Mouse (Mus musculus) thymus, adult 18-20 months (tissue): ENCODE measurements around the gene Cyp1b1.

ENCODE experiments used
- DNase-seq, 2 experiments: peaks; one replicate each; pipeline ENCODE4 v3.0.0; 2022; ENCODE audit warnings: mixed read lengths in 2 of 2

The Cyp1b1 gene

DNA sequence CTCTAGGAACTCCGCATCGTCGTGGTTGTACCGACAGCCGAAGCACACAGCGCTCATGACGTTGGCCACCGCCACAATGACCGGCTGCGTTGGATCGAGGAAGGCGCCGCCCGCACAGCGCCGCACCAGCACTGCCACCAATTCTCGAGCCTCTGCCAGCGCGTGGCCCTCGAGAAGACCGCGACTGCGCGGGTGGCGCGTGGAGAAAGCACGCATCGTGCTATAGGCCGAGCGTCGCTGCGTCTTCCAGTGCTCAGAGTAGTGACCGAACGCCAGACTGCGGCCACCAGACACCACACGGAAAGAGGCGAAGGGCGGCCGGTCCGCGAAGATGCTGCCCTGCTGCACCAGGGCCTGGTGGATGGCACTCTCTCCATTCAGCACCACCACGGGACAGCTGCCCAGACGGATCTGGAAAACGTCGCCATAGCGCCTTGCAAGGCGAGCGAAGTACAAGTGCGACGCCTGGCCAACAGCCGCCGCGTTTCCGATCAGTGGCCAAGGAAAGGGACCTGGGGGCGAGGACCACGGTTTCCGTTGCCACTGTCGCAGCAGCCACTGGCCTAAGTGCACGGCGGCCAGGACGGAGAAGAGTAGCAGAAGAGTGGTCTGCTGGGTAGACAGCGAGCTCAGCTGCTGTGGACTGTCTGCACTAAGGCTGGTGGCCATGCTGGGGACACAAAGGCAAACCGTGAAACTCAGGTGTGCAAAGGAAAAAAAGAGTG lies 1.1 kb downstream of the Cyp1b1 start:
- DNase-seq: no peak

DNA sequence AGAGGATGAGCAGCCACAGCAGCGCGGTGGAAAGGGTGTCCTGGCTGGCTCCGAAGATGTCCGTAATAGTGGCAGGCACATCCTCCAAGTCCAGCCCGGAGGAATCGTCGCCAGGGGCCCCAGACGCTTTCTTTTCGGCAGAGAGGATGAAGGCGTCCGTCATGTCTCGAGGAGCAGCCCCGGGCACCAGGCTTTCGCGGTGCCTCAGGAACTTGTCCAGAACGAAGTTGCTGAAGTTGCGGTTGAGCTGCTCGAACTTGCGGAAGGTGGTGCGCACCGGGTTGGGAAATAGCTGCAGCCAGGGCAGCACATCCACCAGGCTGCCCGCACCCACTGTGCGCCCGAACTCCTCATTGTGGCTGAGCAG lies 1.6 kb downstream of the Cyp1b1 start:
- DNase-seq: no peak

DNA sequence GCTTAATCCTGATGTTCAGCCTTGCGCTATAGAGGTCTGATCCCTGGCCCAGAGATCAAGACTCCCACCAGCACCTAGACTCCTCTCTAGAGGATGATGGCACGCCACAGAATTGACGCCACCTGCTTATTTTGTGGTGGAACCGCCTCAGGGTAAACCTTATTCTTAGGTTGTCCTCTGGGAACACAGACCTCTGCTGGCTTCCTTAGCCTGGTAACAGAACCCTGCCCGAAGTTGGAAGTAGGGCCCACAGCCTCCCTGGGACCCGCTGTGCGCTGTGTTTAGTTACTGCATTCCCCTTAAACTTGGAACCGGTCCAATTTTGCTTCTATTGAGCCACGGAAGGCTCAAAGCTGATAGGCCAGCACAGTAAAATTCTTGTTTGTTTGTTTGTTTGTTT lies 2.3 kb downstream of the Cyp1b1 start:
- DNase-seq: no peak

DNA sequence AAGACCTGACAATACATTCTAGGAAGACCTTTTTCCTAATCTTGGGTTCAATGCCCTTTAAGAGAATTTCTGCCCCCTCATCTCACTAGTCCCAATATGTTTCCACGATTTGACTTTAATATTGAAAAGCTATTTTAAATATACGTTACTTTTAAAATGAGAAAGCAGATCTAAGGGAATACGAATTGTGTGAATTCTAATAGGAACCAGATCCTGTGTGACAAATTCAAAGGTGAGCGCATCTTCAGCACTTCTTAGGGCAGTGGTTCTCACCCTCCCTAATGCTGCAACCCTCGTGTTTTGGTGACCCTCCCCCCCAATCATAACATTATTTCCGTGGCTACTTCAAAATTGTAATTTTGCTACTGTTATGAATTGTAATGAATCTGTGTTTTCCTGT lies 2.9 kb downstream of the Cyp1b1 start:
- no peak for DNase-seq

DNA sequence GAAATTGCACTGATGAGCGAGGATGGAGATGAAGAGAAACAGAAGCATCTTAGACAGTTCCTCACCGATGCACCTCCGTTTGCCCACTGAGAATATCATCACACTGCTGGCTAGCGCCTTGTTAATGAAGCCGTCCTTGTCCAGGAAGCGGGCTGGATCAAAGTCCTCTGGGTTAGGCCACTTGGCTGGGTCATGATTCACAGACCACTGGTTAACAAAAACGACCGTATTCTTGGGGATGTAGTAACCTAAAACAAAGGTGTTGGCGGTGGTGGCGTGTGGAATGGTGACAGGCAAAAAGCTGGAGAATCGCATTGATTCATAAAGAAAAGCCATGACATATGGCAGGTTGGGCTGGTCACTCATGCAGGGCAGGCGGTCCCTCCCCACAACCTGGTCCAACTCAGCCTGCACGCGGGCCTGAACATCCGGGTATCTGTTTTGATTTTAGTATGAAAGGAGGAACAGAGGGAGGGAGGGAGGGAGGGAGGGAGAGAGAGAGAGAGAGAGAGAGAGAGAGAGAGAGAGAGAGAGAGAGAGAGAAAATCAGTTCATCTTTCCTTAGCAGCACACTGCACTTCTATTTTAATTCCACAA lies 4.5 kb downstream of the Cyp1b1 start:
- DNase-seq: no peak

DNA sequence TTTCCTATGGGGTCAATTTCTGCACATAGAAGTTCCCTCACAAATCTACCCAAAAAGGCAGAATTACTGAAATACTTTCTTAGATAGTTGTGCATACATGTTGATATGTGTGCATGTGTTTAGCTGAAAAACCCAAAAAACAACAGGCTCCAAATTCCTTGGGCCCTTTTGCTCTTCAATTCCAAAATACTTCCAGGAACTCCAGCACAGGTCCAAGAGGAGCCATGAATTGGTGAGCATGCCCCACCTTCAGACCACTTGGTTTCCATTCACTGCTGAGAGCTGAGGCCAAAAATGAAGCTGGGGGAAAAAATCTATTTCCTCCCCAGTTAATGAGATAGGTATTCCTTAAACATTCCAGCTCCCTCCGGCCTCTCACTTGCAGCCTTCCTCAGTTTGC lies 5.1 kb downstream of the Cyp1b1 start:
- no peak for DNase-seq

DNA sequence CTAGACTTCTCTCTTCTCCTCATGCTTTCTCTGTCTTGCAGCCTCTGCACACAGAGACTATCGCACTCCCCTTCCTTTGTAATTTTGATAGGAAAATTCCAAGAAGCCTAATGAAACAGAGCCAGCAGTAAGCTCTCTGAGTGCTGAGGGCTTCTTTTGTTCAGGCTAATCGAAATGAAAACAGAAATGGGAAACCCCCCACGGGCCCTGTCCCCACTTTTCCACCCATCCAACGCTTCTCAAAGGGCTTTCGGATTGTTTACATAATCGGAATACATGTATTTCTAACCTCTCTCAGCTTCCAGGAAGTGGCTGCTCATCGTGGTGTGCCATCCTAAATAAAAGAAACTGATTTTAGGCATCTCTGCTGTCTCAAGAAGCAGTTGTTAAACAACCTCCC lies 6.7 kb downstream of the Cyp1b1 start:
- no peak for DNase-seq

DNA sequence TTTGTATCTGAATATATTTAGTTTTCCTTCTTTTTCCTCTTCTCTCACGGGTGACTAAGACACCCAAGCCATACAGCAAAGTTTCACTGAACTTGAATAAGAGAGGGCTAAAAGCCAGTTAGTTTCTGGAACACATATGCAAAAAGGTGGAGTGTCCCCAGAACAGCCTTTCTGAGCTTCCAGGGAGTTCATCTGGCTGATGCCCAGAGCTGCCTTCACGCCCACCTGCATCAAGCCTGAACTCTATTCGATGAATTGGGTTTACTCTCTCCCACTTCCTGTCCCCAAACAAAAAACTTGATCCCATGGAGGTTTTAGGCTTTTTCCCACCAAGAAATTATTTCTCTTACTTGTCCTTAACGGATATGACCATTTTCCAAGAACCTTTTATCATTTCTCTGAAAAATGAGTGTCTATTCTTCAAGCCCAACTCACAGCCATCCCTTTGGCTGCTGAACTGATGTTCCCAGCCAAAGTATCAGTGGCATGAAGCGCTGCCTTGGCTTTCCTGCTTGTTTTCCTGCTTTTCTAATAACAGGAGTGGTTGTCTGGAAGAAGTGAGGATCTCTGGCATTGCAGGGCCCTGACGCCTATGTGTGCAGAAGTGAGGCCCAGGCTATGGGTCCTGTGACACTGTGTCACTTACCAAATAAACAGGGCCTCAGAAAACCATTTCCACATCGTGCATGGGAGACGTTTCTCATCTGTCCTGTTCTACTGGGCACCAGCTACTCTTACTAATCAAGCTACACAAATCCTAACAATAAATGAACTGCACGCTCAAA lies 9.0 kb downstream of the Cyp1b1 start:
- no peak for DNase-seq

DNA sequence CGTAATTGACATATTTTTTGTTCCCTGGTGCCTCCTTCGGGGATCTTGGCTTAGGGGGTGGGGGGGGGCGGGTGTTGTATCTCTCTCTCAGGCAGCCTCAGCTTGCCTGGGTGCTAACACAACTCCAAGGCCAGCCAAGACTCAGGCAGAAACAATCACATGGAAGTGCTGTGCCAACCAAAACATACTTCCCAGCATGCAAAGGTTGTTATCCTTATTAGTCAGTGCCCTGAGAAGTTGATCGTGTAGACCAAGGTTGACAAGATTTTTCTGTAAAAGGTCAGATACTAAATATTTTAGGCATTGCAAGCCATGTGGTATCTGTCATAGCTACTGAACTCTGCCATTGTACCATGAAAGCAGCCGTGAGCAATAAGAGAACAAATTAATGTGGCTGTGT lies 14.0 kb downstream of the Cyp1b1 start:
- no peak for DNase-seq

DNA sequence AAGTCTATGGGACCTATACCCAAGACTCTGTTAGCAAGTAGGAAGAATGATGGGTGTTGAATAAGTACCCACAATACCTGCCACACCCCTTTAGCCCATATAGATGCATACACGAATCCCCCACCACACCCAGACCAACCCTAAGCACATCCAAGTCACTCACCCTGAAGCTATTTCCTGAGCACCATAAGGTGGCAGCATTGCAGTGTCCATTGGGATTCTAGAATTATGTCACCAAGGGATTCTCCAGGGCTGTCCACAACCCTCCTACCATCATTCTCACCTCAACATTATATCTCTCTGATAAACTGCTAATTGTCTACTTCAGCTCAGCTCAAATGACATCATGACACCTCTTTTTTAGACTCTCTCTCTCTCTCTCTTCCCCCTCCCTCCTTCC lies 15.7 kb downstream of the Cyp1b1 start:
- DNase-seq: no peak

DNA sequence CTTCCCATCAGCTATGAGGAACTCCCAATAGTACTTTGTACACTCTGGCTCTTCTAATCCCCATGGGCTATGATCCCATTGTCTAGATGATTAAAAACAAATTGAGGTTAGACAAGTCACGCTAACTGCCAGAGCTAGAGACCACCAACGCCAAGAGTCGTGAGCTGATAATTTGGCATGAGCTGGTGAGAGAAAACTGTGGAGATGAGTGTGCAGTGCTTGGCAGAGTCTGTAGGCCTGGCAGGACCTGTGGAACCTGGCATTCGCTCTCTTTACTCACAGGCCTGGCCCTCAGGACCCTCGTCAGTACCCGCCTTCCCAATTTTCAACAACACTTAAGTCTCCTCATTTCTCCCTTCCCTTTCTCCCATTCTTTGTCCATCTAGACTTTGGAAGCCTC lies 19.3 kb downstream of the Cyp1b1 start:
- DNase-seq: no peak

DNA sequence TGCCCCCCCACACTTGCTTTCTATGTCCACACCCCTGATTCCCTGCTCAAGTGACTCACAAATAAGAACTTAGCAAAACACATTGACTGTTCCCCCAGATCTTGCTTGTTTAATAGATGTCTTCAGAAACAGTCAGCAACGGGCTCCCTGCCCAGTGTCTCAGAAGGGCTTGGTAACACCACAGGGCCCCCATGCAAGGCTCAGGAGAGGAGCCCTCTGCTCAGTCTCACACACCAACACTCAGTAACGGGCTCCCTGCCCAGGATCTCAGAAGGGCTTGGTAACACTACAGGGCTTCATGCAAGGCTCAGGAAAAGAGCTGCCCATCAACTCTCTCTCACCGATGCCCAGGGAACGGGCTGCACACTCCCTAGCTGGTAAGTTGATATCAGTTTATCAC lies 19.8 kb downstream of the Cyp1b1 start:
- DNase-seq: no peak

DNA sequence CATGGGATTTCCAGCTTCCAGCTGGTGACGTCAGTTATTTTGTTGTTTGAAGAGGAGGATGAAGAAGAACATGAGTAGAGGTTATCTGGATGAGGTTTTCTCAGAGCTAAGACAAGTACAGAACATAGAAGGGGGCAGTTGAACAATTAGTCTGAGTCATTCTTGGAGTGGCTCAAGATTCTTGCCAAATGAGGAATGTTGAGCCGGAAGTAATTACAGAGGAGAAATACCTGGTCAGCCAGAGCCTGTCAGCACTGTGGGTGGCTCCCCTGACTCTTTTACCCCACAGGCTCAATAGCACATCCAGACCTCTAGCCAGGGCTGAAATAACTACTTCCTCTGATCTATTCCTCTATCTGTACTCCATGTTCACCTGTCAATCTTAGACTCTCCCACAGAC lies 44.0 kb downstream of the Cyp1b1 start:
- no peak for DNase-seq

DNA sequence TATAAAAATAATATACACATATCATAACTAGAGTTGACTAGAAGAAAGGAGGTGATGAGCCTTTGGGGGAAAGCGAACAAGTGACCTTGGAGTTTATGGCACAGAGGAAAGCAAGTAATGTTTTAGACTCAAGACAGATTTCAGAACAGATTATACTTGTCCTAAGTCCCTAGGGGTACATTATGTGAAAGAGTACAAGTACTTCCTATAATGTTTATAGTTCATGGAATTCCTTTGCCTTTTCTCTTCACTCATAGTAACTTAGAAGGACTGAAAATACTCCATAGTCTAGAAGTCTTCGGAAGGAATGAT lies 50.8 kb downstream of the Cyp1b1 start:
- DNase-seq: no peak

DNA sequence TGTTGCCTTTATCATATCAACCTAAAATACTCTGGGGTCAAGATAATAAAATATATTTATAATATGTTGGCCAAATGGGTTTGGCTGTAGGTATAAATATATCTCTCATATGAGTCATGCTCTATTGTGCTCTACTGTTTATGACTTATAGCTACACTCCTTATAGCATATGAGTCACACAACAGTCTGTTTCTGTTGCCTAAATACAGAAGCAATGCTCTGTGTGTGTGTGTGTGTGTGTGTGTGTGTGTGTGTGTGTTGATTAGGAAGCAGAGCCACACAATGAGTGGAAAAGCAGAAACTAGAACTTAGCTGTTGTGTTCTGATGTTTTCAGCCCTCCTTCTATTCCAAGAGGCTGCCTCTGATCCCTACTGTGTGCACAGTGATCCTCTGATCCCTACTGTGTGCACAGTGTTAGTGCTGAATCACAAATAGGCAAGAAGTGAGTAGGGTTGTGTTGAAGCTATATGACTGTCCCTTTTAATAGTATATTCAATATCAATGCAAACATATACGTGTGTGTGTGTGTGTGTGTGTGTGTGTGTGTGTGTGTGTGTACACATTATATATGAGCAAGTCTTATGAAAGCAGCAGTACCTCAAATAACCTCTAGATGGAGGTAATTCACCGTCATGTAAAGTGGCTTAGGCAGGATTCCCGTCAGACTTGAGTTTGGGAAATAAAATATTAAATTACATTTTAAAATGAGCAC lies 51.3 kb downstream of the Cyp1b1 start:
- no peak for DNase-seq

DNA sequence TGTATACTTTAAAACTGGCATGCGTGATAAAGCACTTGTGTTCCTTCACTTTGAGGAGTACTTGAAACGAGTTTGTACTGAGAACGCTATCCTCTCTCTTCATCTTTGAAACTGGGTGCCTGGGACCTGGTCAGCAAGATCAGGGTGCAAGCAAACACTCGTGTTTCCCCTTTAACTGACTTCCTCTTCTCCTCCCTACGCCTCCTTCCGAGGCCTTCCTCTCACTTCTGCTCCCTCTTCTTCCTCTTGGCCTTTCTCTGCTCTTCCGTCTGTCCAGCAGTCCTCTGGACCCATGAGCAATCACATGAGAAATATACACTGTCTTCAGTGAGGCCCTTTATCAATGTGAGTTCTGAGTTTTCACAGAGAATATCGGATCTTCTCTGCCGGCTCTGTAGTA lies 53.0 kb downstream of the Cyp1b1 start:
- no peak for DNase-seq

DNA sequence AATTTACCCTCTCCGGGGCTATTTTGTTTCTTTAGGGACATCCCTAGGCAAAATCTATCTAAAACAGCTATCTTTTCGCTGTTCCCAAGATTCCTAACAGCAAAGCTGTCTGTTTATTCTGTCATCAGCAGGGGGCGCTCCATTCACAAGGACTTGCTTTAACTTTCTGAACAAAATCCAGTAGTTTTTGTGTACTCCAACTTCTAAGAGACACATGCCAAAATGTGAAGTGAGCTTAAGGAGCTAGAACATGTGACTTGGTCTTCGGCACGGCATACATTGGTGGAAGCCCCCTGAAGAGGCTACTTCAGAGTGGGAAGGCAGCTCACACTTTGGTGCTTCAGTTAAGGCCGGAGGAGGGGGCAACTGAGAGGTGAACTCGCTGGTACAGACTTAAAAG lies 53.5 kb downstream of the Cyp1b1 start:
- peak in 1 of 2 experiments; percentile 11 for DNase-seq

DNA sequence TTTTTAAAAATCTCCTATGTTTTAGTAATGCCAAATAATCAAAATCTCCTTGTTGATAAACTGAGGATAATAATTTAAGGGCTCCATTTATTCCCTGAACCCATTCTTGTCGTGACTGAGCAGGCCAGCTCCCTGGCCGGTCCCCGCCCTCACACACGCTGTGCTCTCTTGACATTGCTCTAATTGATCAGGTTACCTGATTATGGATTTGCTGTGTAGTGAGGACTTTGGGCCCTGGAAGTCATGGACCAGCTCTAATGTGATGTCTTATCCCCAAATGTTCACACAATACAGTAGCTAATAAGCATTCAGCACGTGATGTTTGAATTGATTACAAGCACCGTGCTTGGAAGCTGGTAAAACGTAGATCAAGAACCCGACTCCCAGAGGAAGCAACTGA lies 56.0 kb downstream of the Cyp1b1 start:
- DNase-seq: no peak

DNA sequence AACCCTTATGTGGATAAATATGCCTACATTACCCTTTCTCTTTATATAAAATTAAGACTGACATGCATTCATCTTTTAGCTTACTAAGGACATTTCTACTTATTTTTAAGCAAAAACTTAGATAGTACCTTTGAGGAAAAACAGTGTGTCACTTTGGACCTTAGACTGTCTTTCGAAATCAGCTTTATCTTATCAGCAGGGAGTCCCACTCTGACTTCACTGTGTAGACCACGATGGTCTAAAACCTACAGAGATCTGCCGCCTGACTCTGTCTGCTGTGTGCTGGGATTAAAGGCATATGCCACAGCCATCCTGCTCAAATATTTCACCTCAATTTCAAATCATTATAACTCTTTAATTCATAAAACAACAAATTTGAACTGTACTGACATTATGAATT lies 56.4 kb downstream of the Cyp1b1 start:
- no peak for DNase-seq

DNA sequence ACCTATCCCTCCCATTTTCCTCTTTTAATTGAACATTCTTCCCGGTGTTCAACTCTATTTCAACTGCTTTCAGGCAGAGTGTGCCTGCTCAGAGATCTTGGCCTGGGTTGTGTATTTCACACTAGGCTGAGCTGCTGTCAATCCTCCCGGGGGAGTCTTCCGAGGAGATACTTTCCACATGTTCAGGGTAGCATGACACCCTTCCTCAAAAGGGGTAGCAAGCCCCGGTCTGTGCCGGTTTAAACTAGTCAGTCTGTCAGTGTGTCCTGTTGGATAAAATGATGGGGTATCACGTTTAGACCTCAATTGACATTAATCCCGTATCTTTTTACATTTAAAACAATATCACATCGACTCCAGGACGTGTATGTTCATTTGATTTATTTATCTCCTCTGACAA lies 57.1 kb downstream of the Cyp1b1 start:
- no peak for DNase-seq

DNA sequence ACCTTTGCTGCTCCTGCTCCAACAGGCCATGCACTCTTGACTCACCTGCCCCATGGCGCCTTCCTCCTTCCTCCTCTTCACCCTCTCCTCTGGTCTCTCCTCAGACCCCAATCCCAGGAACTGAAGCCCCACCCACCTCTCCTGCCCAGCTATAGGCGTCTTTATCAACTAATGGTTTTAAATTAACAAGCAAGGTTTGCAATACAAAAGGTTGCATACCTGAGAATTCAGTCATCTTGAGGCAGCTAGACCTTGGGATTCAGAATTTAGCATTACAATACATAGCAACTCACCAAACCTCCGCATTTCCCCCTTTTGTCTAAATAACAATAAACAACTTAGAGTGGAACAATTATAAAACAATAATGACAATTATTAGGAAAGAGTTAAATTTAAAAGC lies 60.7 kb downstream of the Cyp1b1 start:
- no peak for DNase-seq

DNA sequence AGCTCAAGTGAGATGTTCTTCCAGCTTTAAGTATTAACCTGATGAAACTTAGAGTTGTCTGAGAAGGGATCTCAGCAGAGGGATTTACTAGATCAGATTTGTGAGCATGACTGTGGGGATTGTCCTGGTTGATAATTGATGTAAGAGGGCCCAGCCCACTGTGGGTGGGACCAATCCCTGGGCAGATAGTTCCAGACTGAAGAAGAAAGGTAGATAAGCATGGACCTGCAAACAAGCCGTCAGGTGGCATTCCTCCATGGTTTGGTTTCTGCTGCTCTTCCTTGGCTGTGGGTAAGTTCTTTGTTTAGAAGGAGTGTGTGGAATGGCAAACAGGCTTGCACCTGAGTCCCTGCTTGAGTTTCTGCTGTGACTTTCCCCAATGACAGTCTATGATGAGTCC lies 61.7 kb downstream of the Cyp1b1 start:
- no peak for DNase-seq
